Mouse (Mus musculus): ENCODE data around the gene Armc6. TPM values are rescaled to one million over a fixed set of nuclear protein-coding genes. Genes with fewer than 3 reads are reported as not detected.
A peak's percentile ranks its signal among the peaks of the same experiment; 100 is the strongest.

The Armc6 gene
- 116 and 133 TPM in 2 replicates for polyA plus RNA-seq (2015; fragmentation: Nextera tagmentation; extraction: Ambion mirVana)

GRCm38 (mm10) chr8:70234080-70234780 is at the start of gene Armc6, which contains the start of gene Sugp2:
Gene Armc6, minus strand, starts transcription at chr8:70234466.
Gene Sugp2, plus strand, starts transcription at chr8:70234226.
- Histone ChIP-seq H3K9me3 (replicated peaks; ENCODE audit: control insufficient read depth, low read length, poor library complexity, severe bottlenecking) (no peaks in the 10 kb centered on the region), H3K27me3 (ENCODE audit: control insufficient read depth, insufficient read depth, low read depth, low read length) (no peaks in the 10 kb centered on the region), H3K4me1 (ENCODE audit: control insufficient read depth, insufficient read depth, low read length) (peaks cover 18% of the 10 kb centered on the region), H3K36me3 (ENCODE audit: control insufficient read depth, insufficient read depth, low read length) (peaks cover 21% of the 10 kb centered on the region), H3K27ac (ENCODE audit: low read length) (peak within 1 kb of the TSS; percentile 97), H3K4me3 (ENCODE audit: low read depth, low read length) (peak within 1 kb of the TSS; percentile 87), H3K9ac (ENCODE audit: low read depth, low read length) (peak within 1 kb of the TSS; percentile 95), H3K4me2 (ENCODE audit: low read length) (peak within 1 kb of the TSS; percentile 84)
- ATAC-seq: peak; percentile 97
- under 1% methylated on average over 60 of the region's 67 CpGs for WGBS

- peak overlapping the region; percentile 84 for H3K4me2 ChIP-seq (ENCODE audit: low read length)
- peaks cover 13% of the 10 kb centered on the region for H3K4me1 ChIP-seq (ENCODE audit: control insufficient read depth, insufficient read depth, low read length)
- 1% methylated on average over 55 of the region's 55 CpGs for WGBS
- H3K9ac ChIP-seq (ENCODE audit: low read depth, low read length): peak overlapping the region; percentile 82
- H3K9me3 ChIP-seq (replicated peaks; ENCODE audit: control insufficient read depth, low read length, poor library complexity, severe bottlenecking): no peaks in the 10 kb centered on the region
- peak; percentile 63 for ATAC-seq
- no peaks in the 10 kb centered on the region for H3K27me3 ChIP-seq (ENCODE audit: control insufficient read depth, insufficient read depth, low read depth, low read length)
- H3K27ac ChIP-seq (ENCODE audit: low read length): peak overlapping the region; percentile 50
- H3K4me3 ChIP-seq (ENCODE audit: low read depth, low read length): peak overlapping the region; percentile 66
- H3K36me3 ChIP-seq (ENCODE audit: control insufficient read depth, insufficient read depth, low read length): peaks cover 12% of the 10 kb centered on the region; the same call in 1 of the 2 replicates
Observed at GRCm38 (mm10) chr8:70283136-70284077, 49.1 kb upstream of the Armc6 start.

GRCm38 (mm10) chr8:70282603-70283135 is 48.4 kb upstream of the Armc6 start, which contains the start of gene Homer3:
Gene Homer3, plus strand, starts transcription at chr8:70282827.
- peak within 1 kb of the TSS; percentile 84 for H3K4me2 ChIP-seq (ENCODE audit: low read length)
- peak; percentile 85 for ATAC-seq
- H3K27me3 ChIP-seq (ENCODE audit: control insufficient read depth, insufficient read depth, low read depth, low read length): no peaks in the 10 kb centered on the region
- peaks cover 11% of the 10 kb centered on the region; the same call in 1 of the 2 replicates for H3K36me3 ChIP-seq (ENCODE audit: control insufficient read depth, insufficient read depth, low read length)
- H3K9ac ChIP-seq (ENCODE audit: low read depth, low read length): peak within 1 kb of the TSS; percentile 82
- WGBS: 1% methylated on average over 35 of the region's 36 CpGs
- peaks cover 13% of the 10 kb centered on the region for H3K4me1 ChIP-seq (ENCODE audit: control insufficient read depth, insufficient read depth, low read length)
- no peaks in the 10 kb centered on the region for H3K9me3 ChIP-seq (replicated peaks; ENCODE audit: control insufficient read depth, low read length, poor library complexity, severe bottlenecking)
- H3K27ac ChIP-seq (ENCODE audit: low read length): peak within 1 kb of the TSS; percentile 50
- H3K4me3 ChIP-seq (ENCODE audit: low read depth, low read length): peak within 1 kb of the TSS; percentile 66

- no peaks in the 10 kb centered on the region for H3K27me3 ChIP-seq (ENCODE audit: control insufficient read depth, insufficient read depth, low read depth, low read length)
- H3K4me2 ChIP-seq (ENCODE audit: low read length): no peak overlapping the region
- peaks cover 13% of the 10 kb centered on the region for H3K4me1 ChIP-seq (ENCODE audit: control insufficient read depth, insufficient read depth, low read length)
- H3K9ac ChIP-seq (ENCODE audit: low read depth, low read length): no peak overlapping the region
- peaks cover 1% of the 10 kb centered on the region; the same call in 1 of the 2 replicates for H3K36me3 ChIP-seq (ENCODE audit: control insufficient read depth, insufficient read depth, low read length)
- H3K27ac ChIP-seq (ENCODE audit: low read length): no peak overlapping the region
- no peak for ATAC-seq
- H3K4me3 ChIP-seq (ENCODE audit: low read depth, low read length): no peak overlapping the region
- no peaks in the 10 kb centered on the region for H3K9me3 ChIP-seq (replicated peaks; ENCODE audit: control insufficient read depth, low read length, poor library complexity, severe bottlenecking)
- 32% methylated on average over 3 of the region's 3 CpGs for WGBS
Observed at GRCm38 (mm10) chr8:70281001-70281400, 46.7 kb upstream of the Armc6 start.

GRCm38 (mm10) chr8:70279266-70279665 is 45.0 kb upstream of the Armc6 start:
- Histone ChIP-seq H3K4me3 (ENCODE audit: low read depth, low read length) (no peak overlapping the region), H3K4me1 (ENCODE audit: control insufficient read depth, insufficient read depth, low read length) (peaks cover 9% of the 10 kb centered on the region), H3K9me3 (replicated peaks; ENCODE audit: control insufficient read depth, low read length, poor library complexity, severe bottlenecking) (no peaks in the 10 kb centered on the region), H3K27me3 (ENCODE audit: control insufficient read depth, insufficient read depth, low read depth, low read length) (no peaks in the 10 kb centered on the region), H3K9ac (ENCODE audit: low read depth, low read length) (no peak overlapping the region), H3K36me3 (ENCODE audit: control insufficient read depth, insufficient read depth, low read length) (no peaks in the 10 kb centered on the region), H3K27ac (ENCODE audit: low read length) (no peak overlapping the region), H3K4me2 (ENCODE audit: low read length) (no peak overlapping the region)
- WGBS: 73% methylated on average over 8 of the region's 8 CpGs
- ATAC-seq: no peak

- H3K9ac ChIP-seq (ENCODE audit: low read depth, low read length): no peak overlapping the region
Observed at GRCm38 (mm10) chr8:70278175-70278574, 43.9 kb upstream of the Armc6 start.

GRCm38 (mm10) chr8:70276476-70276875 is 42.2 kb upstream of the Armc6 start:
- H3K4me1 ChIP-seq (ENCODE audit: control insufficient read depth, insufficient read depth, low read length): no peaks in the 10 kb centered on the region
- no peak overlapping the region for H3K4me2 ChIP-seq (ENCODE audit: low read length)
- ATAC-seq: no peak
- H3K27ac ChIP-seq (ENCODE audit: low read length): no peak overlapping the region
- no peaks in the 10 kb centered on the region for H3K9me3 ChIP-seq (replicated peaks; ENCODE audit: control insufficient read depth, low read length, poor library complexity, severe bottlenecking)
- H3K9ac ChIP-seq (ENCODE audit: low read depth, low read length): no peak overlapping the region
- H3K36me3 ChIP-seq (ENCODE audit: control insufficient read depth, insufficient read depth, low read length): no peaks in the 10 kb centered on the region
- H3K4me3 ChIP-seq (ENCODE audit: low read depth, low read length): no peak overlapping the region
- no peaks in the 10 kb centered on the region for H3K27me3 ChIP-seq (ENCODE audit: control insufficient read depth, insufficient read depth, low read depth, low read length)
- 86% methylated on average over 3 of the region's 3 CpGs for WGBS

More at GRCm38 (mm10) chr8:70278175-70278574, 43.9 kb upstream of the Armc6 start:
- Histone ChIP-seq H3K9me3 (replicated peaks; ENCODE audit: control insufficient read depth, low read length, poor library complexity, severe bottlenecking) (no peaks in the 10 kb centered on the region), H3K4me2 (ENCODE audit: low read length) (no peak overlapping the region), H3K36me3 (ENCODE audit: control insufficient read depth, insufficient read depth, low read length) (no peaks in the 10 kb centered on the region), H3K4me3 (ENCODE audit: low read depth, low read length) (no peak overlapping the region), H3K4me1 (ENCODE audit: control insufficient read depth, insufficient read depth, low read length) (peaks cover 4% of the 10 kb centered on the region), H3K27me3 (ENCODE audit: control insufficient read depth, insufficient read depth, low read depth, low read length) (no peaks in the 10 kb centered on the region), H3K27ac (ENCODE audit: low read length) (no peak overlapping the region)
- no peak for ATAC-seq
- WGBS: 70% methylated on average over 15 of the region's 15 CpGs

- no peak overlapping the region for H3K9ac ChIP-seq (ENCODE audit: low read depth, low read length)
- H3K4me1 ChIP-seq (ENCODE audit: control insufficient read depth, insufficient read depth, low read length): no peaks in the 10 kb centered on the region
- no peak overlapping the region for H3K4me3 ChIP-seq (ENCODE audit: low read depth, low read length)
- no peaks in the 10 kb centered on the region for H3K27me3 ChIP-seq (ENCODE audit: control insufficient read depth, insufficient read depth, low read depth, low read length)
- no peaks in the 10 kb centered on the region for H3K9me3 ChIP-seq (replicated peaks; ENCODE audit: control insufficient read depth, low read length, poor library complexity, severe bottlenecking)
- H3K4me2 ChIP-seq (ENCODE audit: low read length): no peak overlapping the region
- H3K27ac ChIP-seq (ENCODE audit: low read length): no peak overlapping the region
- H3K36me3 ChIP-seq (ENCODE audit: control insufficient read depth, insufficient read depth, low read length): no peaks in the 10 kb centered on the region
- no peak for ATAC-seq
Observed at GRCm38 (mm10) chr8:70274350-70274749, 40.1 kb upstream of the Armc6 start.
